Mouse (Mus musculus) forebrain, embryonic 15.5 days (tissue): ENCODE measurements at regions not wholly inside any gene's neighbourhood (a gene's known extent, or its start where the extent isn't known, plus 50 kb on each side); places are given as distances from the start of the nearest gene placed in this dataset.

Experiments
- ATAC-seq: fragments of 200-750 bp; cut with Nextera tagmentation; replicated peaks from 2 replicates; pipeline ENCODE4 v1.8.0; 2017; ENCODE audit warnings: mild to moderate bottlenecking, moderate TSS enrichment, moderate library complexity
- H3K27ac ChIP-seq: fragments of 300-500 bp; sonication (generic); replicated peaks from 2 replicates; pipeline ENCODE4 v1.5.1; 2015; ENCODE audit warnings: mild to moderate bottlenecking, inconsistent platforms
- H3K27me3 ChIP-seq: fragments of 300-500 bp; sonication (generic); 2 replicates; pipeline ENCODE4 v1.6.1; 2015; ENCODE audit warnings: inconsistent platforms
- H3K36me3 ChIP-seq: fragments of 300-500 bp; sonication (generic); 2 replicates; pipeline ENCODE4 v1.6.1; 2015; ENCODE audit warnings: mild to moderate bottlenecking, inconsistent platforms
- H3K4me1 ChIP-seq: fragments of 300-500 bp; sonication (generic); 2 replicates; pipeline ENCODE4 v1.6.1; 2015; ENCODE audit warnings: inconsistent platforms
- H3K4me2 ChIP-seq: fragments of 300-500 bp; sonication (generic); replicated peaks from 2 replicates; pipeline ENCODE4 v1.6.1; 2015; ENCODE audit warnings: mild to moderate bottlenecking, inconsistent platforms
- H3K4me3 ChIP-seq: fragments of 300-500 bp; sonication (generic); 2 replicates; pipeline ENCODE4 v1.5.1; 2015; ENCODE audit warnings: mild to moderate bottlenecking, inconsistent platforms
- H3K9ac ChIP-seq: fragments of 300-500 bp; sonication (generic); replicated peaks from 2 replicates; pipeline ENCODE4 v1.6.1; 2015; ENCODE audit warnings: mild to moderate bottlenecking, inconsistent platforms
- H3K9me3 ChIP-seq: fragments of 300-500 bp; sonication (generic); 2 replicates; pipeline ENCODE4 v1.6.1; 2016; ENCODE audit warnings: inconsistent platforms
- WGBS: fragments of 180-500 bp; shearing (Covaris S2); methylation state at CpG from one replicate; pipeline ENCODE4 v1.1.7; 2015; ENCODE audit warnings: mixed read lengths; 5-methylcytosine and 5-hydroxymethylcytosine counted together

GRCm38 (mm10) chr2:45800131-45800530, 682.9 kb upstream of the Zeb2 start:
- no peak overlapping the region for H3K27ac ChIP-seq
- no peak overlapping the region for H3K9ac ChIP-seq
- no peaks in the 10 kb centered on the region for H3K27me3 ChIP-seq
- 91% methylated on average over 2 of the region's 2 CpGs for WGBS
- no peak overlapping the region for H3K4me3 ChIP-seq
- H3K4me2 ChIP-seq = no peak overlapping the region
- H3K9me3 ChIP-seq = no peaks in the 10 kb centered on the region
- H3K4me1 ChIP-seq = no peaks in the 10 kb centered on the region
- ATAC-seq = no peak
- no peaks in the 10 kb centered on the region for H3K36me3 ChIP-seq

- Histone ChIP-seq H3K9ac (no peak overlapping the region), H3K4me2 (no peak overlapping the region), H3K27me3 (no peaks in the 10 kb centered on the region), H3K4me3 (no peak overlapping the region), H3K36me3 (no peaks in the 10 kb centered on the region), H3K27ac (no peak overlapping the region), H3K9me3 (no peaks in the 10 kb centered on the region), H3K4me1 (peaks cover 9% of the 10 kb centered on the region)
- no peak for ATAC-seq
- WGBS = 45% methylated on average over 3 of the region's 3 CpGs
Measured at GRCm38 (mm10) chr2:45793561-45793960, 676.4 kb upstream of the Zeb2 start.

GRCm38 (mm10) chr2:45789739-45790138, 672.5 kb upstream of the Zeb2 start:
- ATAC-seq = peak; percentile 85
- no peak overlapping the region for H3K4me2 ChIP-seq
- peaks cover 16% of the 10 kb centered on the region for H3K4me1 ChIP-seq
- H3K4me3 ChIP-seq = no peak overlapping the region
- H3K9ac ChIP-seq = no peak overlapping the region
- no peak overlapping the region for H3K27ac ChIP-seq
- 11% methylated on average over 4 of the region's 4 CpGs for WGBS
- no peaks in the 10 kb centered on the region for H3K27me3 ChIP-seq
- H3K9me3 ChIP-seq = no peaks in the 10 kb centered on the region
- no peaks in the 10 kb centered on the region for H3K36me3 ChIP-seq

- no peak overlapping the region for H3K9ac ChIP-seq
- H3K4me1 ChIP-seq = peaks cover 16% of the 10 kb centered on the region
- H3K4me2 ChIP-seq = no peak overlapping the region
- WGBS = 58% methylated on average over 16 of the region's 16 CpGs
- H3K9me3 ChIP-seq = no peaks in the 10 kb centered on the region
- no peak overlapping the region for H3K4me3 ChIP-seq
- no peak overlapping the region for H3K27ac ChIP-seq
- H3K27me3 ChIP-seq = no peaks in the 10 kb centered on the region
- H3K36me3 ChIP-seq = no peaks in the 10 kb centered on the region
- no peak for ATAC-seq
Measured at GRCm38 (mm10) chr2:45787732-45788390, 670.7 kb upstream of the Zeb2 start.

GRCm38 (mm10) chr2:45786787-45787186, 669.6 kb upstream of the Zeb2 start:
- no peak for ATAC-seq

GRCm38 (mm10) chr2:45785684-45786083, 668.5 kb upstream of the Zeb2 start:
- no peak for ATAC-seq
- H3K4me2 ChIP-seq = no peak overlapping the region
- no peak overlapping the region for H3K27ac ChIP-seq
- H3K9ac ChIP-seq = no peak overlapping the region
- H3K4me3 ChIP-seq = no peak overlapping the region
- peaks cover 16% of the 10 kb centered on the region for H3K4me1 ChIP-seq
- no peaks in the 10 kb centered on the region for H3K36me3 ChIP-seq
- H3K27me3 ChIP-seq = no peaks in the 10 kb centered on the region
- whole genome bisulfite sequencing = 72% methylated on average over 2 of the region's 2 CpGs
- no peaks in the 10 kb centered on the region for H3K9me3 ChIP-seq

More at GRCm38 (mm10) chr2:45786787-45787186, 669.6 kb upstream of the Zeb2 start:
- Histone ChIP-seq H3K4me2 (no peak overlapping the region), H3K27ac (no peak overlapping the region), H3K9ac (no peak overlapping the region), H3K27me3 (no peaks in the 10 kb centered on the region), H3K4me1 (peaks cover 16% of the 10 kb centered on the region), H3K36me3 (no peaks in the 10 kb centered on the region), H3K9me3 (no peaks in the 10 kb centered on the region), H3K4me3 (no peak overlapping the region)
- 23% methylated on average over 6 of the region's 6 CpGs for WGBS

GRCm38 (mm10) chr2:45783634-45784412, 666.6 kb upstream of the Zeb2 start:
- WGBS = 76% methylated on average over 9 of the region's 9 CpGs
- Histone ChIP-seq H3K36me3 (no peaks in the 10 kb centered on the region), H3K9me3 (no peaks in the 10 kb centered on the region), H3K4me2 (no peak overlapping the region), H3K9ac (no peak overlapping the region), H3K4me3 (no peak overlapping the region), H3K27ac (no peak overlapping the region), H3K4me1 (peaks cover 10% of the 10 kb centered on the region), H3K27me3 (no peaks in the 10 kb centered on the region)
- no peak for ATAC-seq

GRCm38 (mm10) chr2:45777466-45777865, 660.3 kb upstream of the Zeb2 start:
- no peaks in the 10 kb centered on the region for H3K36me3 ChIP-seq
- no peak overlapping the region for H3K9ac ChIP-seq
- no peak overlapping the region for H3K4me2 ChIP-seq
- H3K27me3 ChIP-seq = no peaks in the 10 kb centered on the region
- no peaks in the 10 kb centered on the region for H3K4me1 ChIP-seq
- no peaks in the 10 kb centered on the region for H3K9me3 ChIP-seq
- no peak overlapping the region for H3K27ac ChIP-seq
- H3K4me3 ChIP-seq = no peak overlapping the region
- WGBS = 92% methylated on average over 7 of the region's 7 CpGs
- ATAC-seq = no peak

GRCm38 (mm10) chr2:45776485-45777135, 659.4 kb upstream of the Zeb2 start:
- Histone ChIP-seq H3K4me2 (no peak overlapping the region), H3K4me3 (no peak overlapping the region), H3K27ac (no peak overlapping the region), H3K9me3 (no peaks in the 10 kb centered on the region), H3K36me3 (no peaks in the 10 kb centered on the region), H3K4me1 (no peaks in the 10 kb centered on the region), H3K27me3 (no peaks in the 10 kb centered on the region), H3K9ac (no peak overlapping the region)
- no peak for ATAC-seq
- WGBS = 64% methylated on average over 17 of the region's 17 CpGs

GRCm38 (mm10) chr2:45775691-45776090, 658.5 kb upstream of the Zeb2 start:
- ATAC-seq = no peak
- H3K36me3 ChIP-seq = no peaks in the 10 kb centered on the region
- no peaks in the 10 kb centered on the region for H3K4me1 ChIP-seq
- no peak overlapping the region for H3K4me2 ChIP-seq
- no peaks in the 10 kb centered on the region for H3K27me3 ChIP-seq
- no peaks in the 10 kb centered on the region for H3K9me3 ChIP-seq
- no peak overlapping the region for H3K9ac ChIP-seq
- WGBS = 86% methylated on average over 4 of the region's 4 CpGs
- H3K27ac ChIP-seq = no peak overlapping the region
- H3K4me3 ChIP-seq = no peak overlapping the region

GRCm38 (mm10) chr2:45774416-45774815, 657.2 kb upstream of the Zeb2 start:
- Histone ChIP-seq H3K36me3 (no peaks in the 10 kb centered on the region), H3K4me3 (no peak overlapping the region), H3K4me1 (no peaks in the 10 kb centered on the region), H3K4me2 (no peak overlapping the region), H3K27ac (no peak overlapping the region), H3K27me3 (no peaks in the 10 kb centered on the region), H3K9me3 (no peaks in the 10 kb centered on the region), H3K9ac (no peak overlapping the region)
- 85% methylated on average over 3 of the region's 3 CpGs for WGBS
- no peak for ATAC-seq

- no peaks in the 10 kb centered on the region for H3K27me3 ChIP-seq
- H3K4me1 ChIP-seq = no peaks in the 10 kb centered on the region
- H3K4me3 ChIP-seq = no peak overlapping the region
- H3K27ac ChIP-seq = no peak overlapping the region
- H3K9ac ChIP-seq = no peak overlapping the region
- no peak overlapping the region for H3K4me2 ChIP-seq
- WGBS = 56% methylated on average over 1 of the region's 1 CpGs
- no peak for ATAC-seq
- H3K9me3 ChIP-seq = no peaks in the 10 kb centered on the region
- no peaks in the 10 kb centered on the region for H3K36me3 ChIP-seq
Measured at GRCm38 (mm10) chr2:45757176-45757575, 640.0 kb upstream of the Zeb2 start.
